Comparison of ENCODE assay signal across 8 mouse cellular contexts in the genomic region with DNA sequence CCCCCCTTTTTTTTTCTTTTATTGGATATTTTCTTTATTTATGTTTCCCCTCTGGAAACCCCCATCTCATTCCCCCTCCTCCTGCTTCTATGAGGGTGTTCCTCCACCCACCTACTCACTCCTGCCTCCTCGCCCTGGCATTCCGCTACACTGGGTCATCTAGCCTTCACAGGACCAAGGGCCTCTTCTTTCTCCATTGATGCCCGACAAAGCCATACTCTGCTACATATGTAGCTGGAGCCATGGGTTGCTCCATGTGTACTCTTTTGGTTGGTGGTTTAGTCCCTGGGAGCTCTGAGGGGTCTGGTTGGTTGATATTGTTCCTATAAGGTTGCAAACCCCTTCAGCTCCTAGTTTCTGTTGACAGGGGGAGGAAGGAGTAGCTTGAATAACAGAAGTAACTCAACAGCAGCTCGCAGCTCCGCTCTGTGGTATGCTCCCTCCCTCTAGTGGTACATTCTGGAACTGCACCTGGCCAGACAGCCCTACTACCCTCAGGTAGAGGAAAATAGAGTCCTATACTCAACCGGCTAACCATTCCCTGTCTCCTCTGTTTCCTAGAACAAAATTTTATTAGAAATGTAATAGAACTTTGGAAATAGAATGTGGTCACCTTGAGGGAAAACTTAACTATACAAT. TPM values are rescaled to one million over a fixed set of nuclear protein-coding genes. Genes with fewer than 3 reads are reported as not detected.
DNase-seq lines count a peak whose midpoint lies in the region; ATAC-seq lines count a peak whose summit lies in the region.

No protein-coding gene starts in this region.

- ATAC-seq in megakaryocyte, adult 5-6 weeks (ENCODE audit: poor library complexity, severe bottlenecking): peak; percentile 95

- peak; percentile 53 for DNase-seq in T-cell, adult 2 months (ENCODE audit: low spot score)
- peak; percentile 91 to 94 for DNase-seq in cerebellum, postnatal 14 days
- DNase-seq in frontal cortex, postnatal 36 days (ENCODE audit: low spot score in 2 of 2): peak; percentile 84 to 90
- peak; percentile 64 for DNase-seq in hindlimb bud, embryonic 11.5 days (ENCODE audit: extremely low spot score, low read depth, low spot score)
- DNase-seq in left cerebral cortex, adult 18-20 months (ENCODE audit: low spot score in 2 of 2): peak; percentile 85 to 93
- peak; percentile 76 to 86 for DNase-seq in right cerebral cortex, postnatal 10 days (ENCODE audit: low spot score in 2 of 2)
- peak; percentile 81 for DNase-seq in urinary bladder, postnatal 25 days (ENCODE audit: low spot score)

RNA-seq across cellular contexts. Expression of gene Gja1, which starts 38.2 kb away (rescaled TPM):
- 100 to 1,000 TPM; 147 to 198 TPM for total RNA-seq in left cerebral cortex, adult 18-20 months (2021)
- total RNA-seq in megakaryocyte, adult 5-6 weeks (2015): 1.1 and 1.3 TPM in 2 replicates
- 1.9 and 2.1 TPM in 2 replicates for total RNA-seq in megakaryocyte, adult 5-6 weeks (2017)

Comparison
In these comparisons a context has a peak if more than half of its experiments do, and no peak if none do; other contexts are left out.
1. Peak in every context shown above with its lines: DNase-seq and ATAC-seq.
2. RNA of gene Gja1, which starts 38.2 kb away (total RNA-seq): 147 to 198 TPM in left cerebral cortex, adult 18-20 months; 1.1 to 2.1 TPM in megakaryocyte, adult 5-6 weeks; every median in the first group is over 10 times any median in the second.